Mouse (Mus musculus) heart, postnatal 36 days (tissue): ENCODE results near the gene Mapkapk2. TPM values are rescaled to one million over a fixed set of nuclear protein-coding genes. Genes with fewer than 3 reads are reported as not detected.

Experiments
- DNase-seq, 2 experiments: peaks; one replicate each; pipeline ENCODE4 v3.0.0; 2021 to 2022
- intact Hi-C: fragments of 180-260 bp; cut with DNase I; formaldehyde crosslinking; loops from one replicate; pipeline ENCODE4 v1.15.1; 2025
- total RNA-seq, 2 experiments: library from RNA; stranded (reverse); gene quantifications; 2 replicates each; pipeline ENCODE4 v1.2.3; 2021

Mapkapk2 gene
- total RNA-seq, 2 experiments from 2014 or later = 292 to 300 TPM

DNA sequence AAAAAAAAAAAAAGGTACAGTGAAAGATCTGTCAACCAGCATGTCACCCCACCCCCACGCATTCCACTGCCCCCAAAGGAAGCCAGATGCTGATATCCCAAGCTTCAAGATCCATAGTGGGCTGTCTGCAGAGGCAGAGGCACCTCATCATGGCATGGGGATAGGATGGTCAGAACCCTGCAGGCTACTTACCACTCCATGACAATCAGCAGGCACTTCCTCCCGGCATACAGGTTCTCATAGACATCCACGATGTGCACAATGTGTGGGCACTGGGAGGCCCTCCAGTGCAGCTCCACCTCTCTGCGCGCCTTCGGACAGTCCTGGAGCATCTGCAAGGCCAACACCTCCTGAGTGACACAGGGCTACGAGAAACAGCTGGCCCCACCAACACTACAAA lies 39.2 kb downstream of the Mapkapk2 start:
- intact Hi-C loops = loop anchor here (10.0 kb wide), 1 partner anchor 514 kb away; no protein-coding TSS in a partner anchor
- no peak for DNase-seq

- DNase-seq = no peak
- intact Hi-C loops = loop anchor here (10.0 kb wide), 1 partner anchor 509 kb away; no protein-coding TSS in a partner anchor
These were observed 43.4 kb downstream of the Mapkapk2 start for GRCm38 (mm10) chr1:131054251-131054650.

GRCm38 (mm10) chr1:131053656-131054055 lies 44.0 kb downstream of the Mapkapk2 start:
- intact Hi-C loops = loop anchor here (1.0 to 10.0 kb wide), 3 partner anchors 67 to 509 kb away; no protein-coding TSS in a partner anchor
- no peak for DNase-seq

- intact Hi-C loops = loop anchor here (1.0 to 10.0 kb wide), 3 partner anchors 66 to 508 kb away; no protein-coding TSS in a partner anchor
- DNase-seq = peak; percentile 42 to 55
These were observed 44.4 kb downstream of the Mapkapk2 start for GRCm38 (mm10) chr1:131053239-131053638.

DNA sequence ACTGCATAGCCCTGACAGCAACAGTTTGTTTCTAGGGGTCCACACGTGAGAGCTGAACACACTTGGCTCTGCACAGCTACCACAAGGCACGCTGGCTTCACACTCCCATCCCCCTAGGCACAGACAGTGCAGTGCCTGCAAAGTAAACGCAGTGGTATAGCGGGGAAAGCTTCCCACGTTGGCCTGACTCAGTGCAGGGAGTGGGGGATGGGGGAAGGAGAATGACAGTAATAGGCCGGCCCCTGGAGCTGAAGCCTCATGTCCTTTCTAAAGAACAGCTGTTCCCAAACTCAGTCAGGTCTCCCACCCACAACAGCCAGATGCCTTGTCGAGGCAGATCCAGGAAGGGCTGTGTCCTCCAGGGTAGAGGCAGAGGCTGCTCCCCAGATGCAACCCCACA lies 46.6 kb downstream of the Mapkapk2 start:
- intact Hi-C loops = loop anchor here (10.0 kb wide), 1 partner anchor 506 kb away; no protein-coding TSS in a partner anchor
- DNase-seq = no peak

DNA sequence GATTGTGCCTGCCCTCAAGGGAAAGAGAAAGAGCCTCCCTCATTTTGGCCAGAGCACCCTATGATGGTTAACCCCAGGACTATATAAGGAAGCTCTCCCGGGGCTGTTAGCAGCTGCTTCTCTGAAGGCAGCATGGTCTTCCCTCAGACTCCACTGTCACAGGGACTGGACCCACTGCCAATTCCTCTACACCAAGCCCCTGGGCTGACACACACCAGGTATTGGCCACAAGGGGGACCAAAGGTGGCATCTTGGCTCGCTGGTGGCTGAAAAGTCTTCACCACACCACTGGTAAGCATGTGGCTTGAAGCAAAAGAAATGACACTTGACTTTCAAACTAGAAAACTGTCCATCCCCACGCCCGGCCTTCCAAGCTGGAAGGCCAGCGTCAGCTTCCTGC lies 47.0 kb downstream of the Mapkapk2 start:
- DNase-seq = no peak
- intact Hi-C loops = loop anchor here (10.0 kb wide), 1 partner anchor 506 kb away; no protein-coding TSS in a partner anchor

GRCm38 (mm10) chr1:131050011-131050410 lies 47.6 kb downstream of the Mapkapk2 start:
- intact Hi-C loops = loop anchor here (10.0 kb wide), 1 partner anchor 505 kb away; no protein-coding TSS in a partner anchor
- no peak for DNase-seq

DNA sequence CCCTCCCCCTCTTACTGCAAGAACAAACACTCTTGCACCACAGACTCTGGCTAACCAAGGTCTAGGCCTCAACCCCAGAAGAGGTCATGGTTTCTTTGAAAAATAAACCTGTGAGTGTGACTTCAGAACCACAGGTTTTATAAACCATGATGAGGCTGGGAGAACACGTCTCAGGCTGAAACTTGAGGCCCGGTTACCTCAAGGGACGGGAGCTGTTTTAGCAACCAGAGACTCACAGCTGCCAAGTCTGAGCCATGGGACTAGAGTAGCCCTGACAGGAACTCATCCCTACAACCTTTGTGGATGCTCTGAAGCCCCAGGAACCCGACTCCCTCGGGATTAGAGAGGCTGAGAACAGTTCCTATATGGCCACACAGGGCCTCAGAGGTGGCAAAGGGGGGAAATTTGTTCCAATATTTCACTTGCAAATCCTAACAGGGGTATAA lies 48.2 kb downstream of the Mapkapk2 start:
- no peak for DNase-seq
- intact Hi-C loops = loop anchor here (10.0 kb wide), 1 partner anchor 355 kb away; no protein-coding TSS in a partner anchor

DNA sequence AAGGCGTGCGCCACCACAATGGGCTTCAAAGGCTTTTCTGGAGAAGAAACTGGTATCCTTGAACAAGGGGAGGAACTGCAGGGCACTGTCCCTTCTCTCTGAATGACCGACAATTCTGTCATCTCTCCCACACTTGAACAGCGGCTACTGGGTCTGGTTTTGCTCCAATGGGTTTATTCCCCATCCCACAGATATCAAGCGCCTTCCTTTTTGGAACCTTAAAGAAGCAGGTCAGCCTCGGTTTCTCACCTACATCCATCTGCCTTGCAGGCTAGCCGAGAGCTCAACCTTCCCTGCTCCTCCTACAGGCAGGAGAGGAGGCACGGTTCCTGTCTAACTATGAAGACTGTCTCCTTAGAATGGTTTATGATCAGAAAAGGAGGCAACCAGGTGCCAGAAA lies 48.7 kb downstream of the Mapkapk2 start:
- DNase-seq = no peak
- intact Hi-C loops = loop anchor here (10.0 kb wide), 1 partner anchor 354 kb away; no protein-coding TSS in a partner anchor

DNA sequence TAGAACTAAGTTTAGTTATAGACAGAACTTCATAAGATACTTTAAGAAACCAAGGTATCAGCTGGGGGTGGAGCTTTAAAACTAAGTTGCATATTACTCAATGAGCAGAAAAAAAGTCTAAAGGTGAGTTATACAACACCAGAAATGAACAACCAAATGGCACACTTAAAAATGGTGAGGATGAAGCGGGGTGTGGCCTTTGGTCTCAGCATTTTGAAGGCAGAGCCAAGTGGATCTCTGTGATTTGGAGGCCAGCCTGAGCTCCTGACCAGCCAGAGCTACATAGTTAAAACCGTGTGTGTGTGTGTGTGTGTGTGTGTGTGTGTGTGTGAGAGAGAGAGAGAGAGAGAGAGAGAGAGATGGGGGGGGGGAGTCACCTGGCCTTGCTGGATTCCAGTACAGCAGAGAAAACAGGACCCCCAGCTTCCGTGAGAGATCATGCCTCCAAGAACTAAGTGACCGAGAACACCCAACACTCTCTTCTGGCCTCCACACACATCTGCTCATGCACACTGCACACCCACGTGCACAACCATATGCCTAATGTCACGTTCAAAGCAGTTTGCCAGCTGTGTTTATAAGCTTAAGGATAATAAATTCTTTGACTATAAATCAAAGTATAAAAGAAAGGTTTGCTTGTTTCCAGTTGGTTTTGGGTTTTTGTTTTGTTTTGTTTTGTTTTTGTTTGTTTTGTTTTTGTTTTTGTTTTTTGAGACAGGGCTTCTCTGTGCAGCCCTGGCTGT lies 49.3 kb downstream of the Mapkapk2 start:
- no peak for DNase-seq
- intact Hi-C loops = loop anchor here (10.0 kb wide), 1 partner anchor 353 kb away; no protein-coding TSS in a partner anchor

DNA sequence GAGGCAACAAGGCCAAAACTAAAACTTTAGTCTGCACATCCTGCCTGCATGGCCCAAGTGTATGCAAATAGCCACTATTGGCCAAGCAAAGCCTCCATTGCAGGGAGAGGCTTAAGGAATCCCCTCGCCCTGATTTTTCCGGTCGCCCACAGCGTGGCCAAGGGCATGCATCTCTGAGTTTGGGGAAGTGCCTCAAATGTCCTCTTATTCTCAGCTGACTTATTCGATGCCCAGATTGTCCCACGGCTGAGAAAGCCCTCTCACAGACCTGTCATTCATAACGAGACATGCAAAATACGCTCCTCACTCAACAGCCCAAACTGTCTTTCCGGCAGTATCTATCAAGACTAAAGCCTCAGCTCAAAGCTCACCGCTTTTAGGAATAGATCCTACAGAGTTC lies 51.0 kb downstream of the Mapkapk2 start:
- no peak for DNase-seq
- intact Hi-C loops = loop anchor here (10.0 kb wide), 1 partner anchor 352 kb away; no protein-coding TSS in a partner anchor

DNA sequence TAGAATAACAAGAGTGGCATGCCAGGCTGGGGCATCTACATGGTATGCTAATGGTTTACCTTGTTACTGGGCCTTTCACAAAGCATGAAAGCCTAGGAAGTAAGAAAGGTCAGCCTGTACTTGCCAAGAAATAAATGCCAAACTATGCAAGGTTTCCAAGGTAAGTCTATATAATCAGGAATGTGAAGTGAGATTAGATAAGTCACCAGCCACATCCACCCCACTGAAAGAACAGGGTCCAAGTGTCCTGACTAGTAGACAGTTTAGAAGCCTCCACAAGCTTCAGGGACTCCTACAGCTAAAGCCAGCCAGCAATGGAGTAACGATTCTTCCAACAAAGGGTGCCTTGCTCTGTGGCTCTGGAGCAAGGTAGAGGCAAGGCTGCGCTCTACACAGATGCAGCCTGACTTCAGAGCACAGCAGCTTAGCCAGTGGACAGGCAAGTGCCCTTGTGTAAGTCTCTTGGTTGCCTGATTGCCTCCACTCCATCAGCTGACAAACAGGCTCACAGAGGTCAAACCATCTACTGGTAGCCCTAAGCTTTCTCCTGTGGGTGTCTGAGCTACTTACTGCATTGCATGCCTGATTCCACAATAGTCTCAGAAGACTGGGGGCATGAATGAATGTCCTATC lies 51.8 kb downstream of the Mapkapk2 start:
- intact Hi-C loops = loop anchor here (10.0 kb wide), 1 partner anchor 351 kb away; no protein-coding TSS in a partner anchor
- DNase-seq = no peak

GRCm38 (mm10) chr1:131043636-131044035 lies 54.0 kb downstream of the Mapkapk2 start:
- no peak for DNase-seq
- intact Hi-C loops = loop anchor here (10.0 kb wide), 1 partner anchor 349 kb away; no protein-coding TSS in a partner anchor

DNA sequence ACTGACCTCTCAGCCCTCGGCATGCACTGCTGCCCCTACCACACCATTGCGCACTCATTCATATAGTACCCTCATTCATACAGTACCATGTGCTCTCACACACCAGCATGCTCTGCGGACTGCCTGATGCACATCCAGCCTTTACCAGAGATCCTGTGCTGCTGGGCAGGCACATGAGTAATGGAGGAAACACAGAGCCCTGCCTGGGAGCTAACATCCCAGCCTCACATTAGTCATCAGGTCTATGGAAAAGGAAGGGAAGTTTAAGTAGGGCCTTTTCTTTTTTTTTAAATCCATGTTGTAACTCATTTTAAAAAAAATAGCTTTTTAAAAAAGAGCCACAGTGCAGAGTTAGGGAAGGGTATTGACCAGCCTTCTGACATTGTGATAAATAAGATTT lies 54.9 kb downstream of the Mapkapk2 start:
- intact Hi-C loops = loop anchor here (10.0 kb wide), 1 partner anchor 348 kb away; no protein-coding TSS in a partner anchor
- DNase-seq = no peak

- intact Hi-C loops = loop anchor here (10.0 kb wide), 1 partner anchor 347 kb away; no protein-coding TSS in a partner anchor
- DNase-seq = no peak
These were observed 55.4 kb downstream of the Mapkapk2 start for GRCm38 (mm10) chr1:131042263-131042662.

DNA sequence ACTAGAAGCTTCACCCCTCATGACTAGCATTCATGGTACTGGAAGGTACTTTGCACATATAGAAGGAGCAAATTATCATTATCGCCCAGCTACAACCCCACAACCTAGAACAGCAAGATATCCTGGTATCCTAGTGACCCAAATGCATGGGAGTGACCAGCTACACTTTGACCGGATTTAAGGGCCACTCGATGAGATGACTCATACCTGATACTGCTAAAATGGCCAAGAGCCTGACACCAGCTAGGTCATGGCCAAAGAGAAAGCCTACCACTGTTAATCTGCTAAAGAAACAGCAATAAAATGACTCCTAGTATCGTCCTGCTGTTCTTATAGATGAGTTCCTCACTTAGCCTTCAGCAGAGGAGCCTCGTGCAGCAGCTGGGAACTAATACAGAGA lies 58.1 kb downstream of the Mapkapk2 start:
- intact Hi-C loops = no loop called here
- no peak for DNase-seq

- intact Hi-C loops = no loop called here
- DNase-seq = no peak
These were observed 59.1 kb downstream of the Mapkapk2 start for GRCm38 (mm10) chr1:131038415-131039017.

DNA sequence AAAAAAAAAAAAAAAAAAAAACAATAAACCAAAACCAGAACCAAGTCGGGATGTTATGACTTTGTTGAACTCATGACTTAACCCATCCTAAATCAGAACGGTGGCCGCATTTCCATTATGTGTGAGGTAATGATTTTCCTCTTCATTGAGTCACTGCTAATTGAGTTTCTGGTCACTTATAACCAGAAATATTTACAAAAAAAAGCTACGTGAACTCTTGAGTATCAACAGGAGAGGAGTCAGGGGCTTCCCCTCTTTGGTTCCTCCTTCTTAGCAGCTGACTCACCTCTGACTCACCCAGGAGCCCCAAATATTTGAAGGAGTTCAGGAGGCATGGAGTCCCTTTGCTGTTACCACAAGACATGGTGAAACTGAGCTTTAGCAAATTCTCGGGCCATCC lies 59.6 kb downstream of the Mapkapk2 start:
- DNase-seq = no peak
- intact Hi-C loops = no loop called here

DNA sequence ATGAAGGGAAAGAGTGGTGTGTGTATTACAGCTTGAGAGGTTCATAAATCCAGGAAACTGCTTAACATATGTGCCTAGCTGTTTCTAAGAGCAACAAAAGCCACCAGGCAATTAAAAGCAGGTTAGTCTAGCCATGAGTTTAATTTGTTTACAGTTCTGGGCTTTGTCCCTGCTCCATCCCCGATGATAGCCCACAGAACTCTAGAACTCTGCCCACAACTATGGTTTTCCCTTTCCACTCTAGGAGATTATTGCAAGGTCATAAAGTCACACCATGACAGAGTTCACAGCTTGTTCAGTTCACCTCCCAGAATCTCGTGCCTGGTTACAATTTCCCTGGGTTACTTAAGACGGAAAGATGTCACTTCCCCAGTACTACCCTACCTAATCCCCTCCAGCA lies 66.4 kb downstream of the Mapkapk2 start:
- no peak for DNase-seq
- intact Hi-C loops = no loop called here

DNA sequence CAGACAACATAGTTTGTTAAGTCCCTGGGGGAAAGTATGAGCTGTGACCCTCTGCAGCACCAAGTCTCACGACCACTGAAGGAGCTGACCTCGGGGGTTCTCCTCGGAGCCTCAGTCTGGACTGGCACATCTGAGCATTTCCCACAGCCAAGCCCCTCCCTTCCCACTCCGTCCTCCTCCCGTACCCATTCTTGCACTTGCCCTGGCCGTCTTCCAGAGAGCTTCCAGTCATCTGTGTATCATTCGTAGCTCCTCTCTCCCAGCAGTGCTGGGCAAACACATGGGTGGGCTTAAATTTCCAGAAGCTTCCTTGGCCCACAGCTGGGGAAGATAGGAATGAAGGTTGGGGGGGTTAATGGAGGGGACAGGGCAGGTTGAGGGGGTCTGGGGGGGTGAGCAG lies 67.4 kb downstream of the Mapkapk2 start:
- intact Hi-C loops = no loop called here
- no peak for DNase-seq

GRCm38 (mm10) chr1:131029215-131029614 lies 68.4 kb downstream of the Mapkapk2 start:
- intact Hi-C loops = no loop called here
- no peak for DNase-seq
